Mouse (Mus musculus) hindbrain, embryonic 11.5 days (tissue): ENCODE measurements around the gene Tubb2b. TPM values are rescaled to one million over a fixed set of nuclear protein-coding genes. Genes with fewer than 3 reads are reported as not detected.

Source experiments
- ATAC-seq: fragments of 200-750 bp; cut with Nextera tagmentation; 2 replicates; pipeline ENCODE4 v1.8.0; 2017; ENCODE audit warnings: mild to moderate bottlenecking, moderate TSS enrichment, moderate library complexity; ENCODE audit not compliant: low FRiP score
- DNase-seq: peaks from one replicate; pipeline ENCODE4 v3.0.0-alpha.2; 2015; ENCODE audit warnings: low spot score
- H3K27ac ChIP-seq: fragments of 300-500 bp; sonication (generic); 2 replicates; pipeline ENCODE4 v1.5.1; 2014; ENCODE audit warnings: mild to moderate bottlenecking, low read depth, low read length
- H3K27me3 ChIP-seq: fragments of 300-500 bp; sonication (generic); 2 replicates; pipeline ENCODE4 v1.6.1; 2014; ENCODE audit warnings: mild to moderate bottlenecking, low read length, moderate library complexity, mixed read lengths; ENCODE audit not compliant: control insufficient read depth, insufficient read depth
- H3K36me3 ChIP-seq: fragments of 300-500 bp; sonication (generic); 2 replicates; pipeline ENCODE4 v1.6.1; 2014; ENCODE audit warnings: mild to moderate bottlenecking, low read length, moderate library complexity, mixed read lengths; ENCODE audit not compliant: control insufficient read depth, insufficient read depth
- H3K4me1 ChIP-seq: fragments of 300-500 bp; sonication (generic); replicated peaks from 2 replicates; pipeline ENCODE4 v1.6.1; 2014; ENCODE audit warnings: low read length, mixed read lengths; ENCODE audit not compliant: control insufficient read depth, insufficient read depth
- H3K4me2 ChIP-seq: fragments of 300-500 bp; sonication (generic); replicated peaks from 2 replicates; pipeline ENCODE4 v1.6.1; 2014; ENCODE audit warnings: mild to moderate bottlenecking, low read depth, low read length
- H3K4me3 ChIP-seq: fragments of 300-500 bp; sonication (generic); 2 replicates; pipeline ENCODE4 v1.5.1; 2014; ENCODE audit warnings: low read depth, low read length
- H3K9ac ChIP-seq: fragments of 300-500 bp; sonication (generic); 2 replicates; pipeline ENCODE4 v1.6.1; 2014; ENCODE audit warnings: low read depth, low read length
- H3K9me3 ChIP-seq: fragments of 300-500 bp; sonication (generic); 2 replicates; pipeline ENCODE4 v1.6.1; 2016; ENCODE audit warnings: low read length; ENCODE audit not compliant: control insufficient read depth
- WGBS: fragments of 180-500 bp; shearing (Covaris S2); extraction: QIAGEN DNeasy Blood & Tissue Kit; methylation state at CpG from one replicate; pipeline ENCODE4 v1.1.7; 2014; 5-methylcytosine and 5-hydroxymethylcytosine counted together
- polyA plus RNA-seq: library from polyadenylated mRNA; unstranded; fragments of >200 nt; fragmentation: Nextera tagmentation; extraction: Ambion mirVana; gene quantifications from 2 replicates; pipeline ENCODE4 v1.2.1, GENCODE M21; 2014

Gene Tubb2b
- polyA plus RNA-seq, 1 experiment from 2014 or later: 318 TPM

DNA sequence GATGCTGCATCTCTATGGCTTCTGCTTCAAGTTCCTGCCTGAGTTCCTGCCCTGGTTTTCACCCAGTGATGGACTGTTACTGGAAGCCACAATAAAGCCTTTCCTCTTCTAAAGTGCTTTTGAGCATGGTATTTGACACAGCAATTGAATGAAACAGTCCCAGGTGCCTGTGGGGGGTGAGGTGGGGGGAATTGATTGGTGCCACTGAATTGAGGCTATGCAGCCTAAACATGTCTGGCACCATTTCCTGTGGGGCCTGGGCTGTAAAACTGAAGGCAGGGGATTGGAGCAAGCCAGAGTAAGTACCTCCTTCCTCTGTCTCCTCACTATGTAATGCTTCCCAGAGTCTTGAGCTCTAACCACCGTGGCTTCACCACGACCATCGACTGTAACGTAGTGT, 15.6 kb downstream of the Tubb2b start:
- Histone ChIP-seq H3K27ac (no peak overlapping the region), H3K36me3 (no peaks in the 10 kb centered on the region), H3K9me3 (no peaks in the 10 kb centered on the region), H3K9ac (no peak overlapping the region), H3K27me3 (no peaks in the 10 kb centered on the region), H3K4me1 (no peaks in the 10 kb centered on the region), H3K4me2 (no peak overlapping the region), H3K4me3 (no peak overlapping the region)
- no peak for DNase-seq
- no peak for ATAC-seq
- WGBS: 90% methylated on average over 4 of the region's 4 CpGs

DNA sequence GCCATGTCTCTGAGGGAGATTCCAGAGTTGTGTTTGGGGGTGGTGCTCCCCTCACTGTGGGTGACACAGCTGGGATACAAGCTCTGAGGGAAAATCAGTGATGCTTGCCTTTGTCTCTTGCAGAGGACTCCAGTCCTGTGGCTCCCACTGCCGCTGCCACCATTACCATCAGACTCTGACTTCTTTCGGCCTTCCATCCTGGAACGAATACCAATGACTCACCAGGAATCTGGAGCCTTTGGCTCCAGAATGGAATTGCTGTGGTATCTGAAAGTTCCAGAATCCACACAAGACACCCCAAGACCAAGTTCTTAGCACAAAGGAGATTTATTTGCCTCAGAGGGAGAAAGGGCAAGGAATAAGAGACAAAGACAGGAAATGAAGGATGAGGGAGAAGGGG, 17.2 kb downstream of the Tubb2b start:
- Histone ChIP-seq H3K4me1 (no peaks in the 10 kb centered on the region), H3K27me3 (no peaks in the 10 kb centered on the region), H3K9me3 (no peaks in the 10 kb centered on the region), H3K4me2 (no peak overlapping the region), H3K4me3 (no peak overlapping the region), H3K27ac (no peak overlapping the region), H3K9ac (no peak overlapping the region), H3K36me3 (no peaks in the 10 kb centered on the region)
- 90% methylated on average over 3 of the region's 3 CpGs for WGBS
- DNase-seq: no peak
- ATAC-seq: no peak

DNA sequence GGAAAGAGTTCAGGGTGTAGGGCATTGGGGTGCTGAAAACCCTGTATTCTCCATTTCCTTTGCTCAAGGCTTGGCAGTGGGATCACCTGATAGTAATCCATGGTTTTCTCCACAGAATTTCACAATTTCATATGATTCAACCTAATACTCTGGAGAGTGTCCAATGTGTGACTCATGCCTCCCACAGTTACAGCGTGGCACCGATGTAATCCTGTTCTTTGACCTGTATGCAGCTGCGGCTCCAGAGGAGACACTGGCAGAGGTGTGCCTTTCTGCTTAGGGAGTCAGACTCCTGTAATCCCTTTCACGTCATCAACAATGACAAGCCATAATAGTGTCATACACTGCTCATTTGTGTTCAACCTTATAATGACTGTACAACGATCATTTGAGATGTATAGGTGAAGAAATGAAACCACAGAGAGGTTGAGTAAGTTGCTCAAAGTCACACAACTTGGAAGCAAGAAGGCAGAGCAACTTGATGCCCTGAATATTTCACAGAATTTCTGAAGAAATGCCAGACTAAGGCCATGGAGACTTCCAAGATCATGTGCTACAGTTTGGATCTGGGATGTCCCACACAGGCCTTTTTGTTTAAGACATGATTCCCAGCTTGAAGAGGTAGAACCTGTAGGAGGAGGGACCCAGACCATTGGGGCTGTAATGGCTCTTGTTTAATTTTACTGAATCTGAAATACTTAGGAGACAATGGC, 17.7 kb downstream of the Tubb2b start:
- no peak overlapping the region for H3K4me2 ChIP-seq
- H3K9me3 ChIP-seq: no peaks in the 10 kb centered on the region
- H3K36me3 ChIP-seq: no peaks in the 10 kb centered on the region
- ATAC-seq (no peak), DNase-seq (no peak)
- 90% methylated on average over 5 of the region's 5 CpGs for WGBS
- no peak overlapping the region for H3K4me3 ChIP-seq
- H3K4me1 ChIP-seq: no peaks in the 10 kb centered on the region
- H3K27me3 ChIP-seq: no peaks in the 10 kb centered on the region
- H3K27ac ChIP-seq: no peak overlapping the region
- no peak overlapping the region for H3K9ac ChIP-seq

DNA sequence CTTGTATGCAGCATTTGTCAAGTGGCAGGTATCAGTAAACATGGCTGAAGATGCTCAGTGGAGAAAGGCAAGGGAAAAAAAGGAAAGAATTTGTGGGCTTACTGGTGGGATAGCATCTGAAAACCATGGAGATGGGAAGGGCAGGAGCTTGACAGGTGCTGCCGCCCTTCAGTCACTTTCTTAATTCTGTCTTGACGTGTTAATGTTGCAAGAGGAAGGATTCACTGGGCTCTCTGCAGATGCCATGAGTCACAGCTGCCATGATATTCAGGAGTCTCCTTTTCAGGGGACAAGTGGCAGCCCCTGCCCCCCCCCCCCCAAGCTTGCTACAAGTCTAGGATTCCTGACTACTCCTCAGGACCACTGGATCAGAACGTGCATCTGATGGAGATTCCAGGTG, 18.4 kb downstream of the Tubb2b start:
- H3K27me3 ChIP-seq: no peaks in the 10 kb centered on the region

DNA sequence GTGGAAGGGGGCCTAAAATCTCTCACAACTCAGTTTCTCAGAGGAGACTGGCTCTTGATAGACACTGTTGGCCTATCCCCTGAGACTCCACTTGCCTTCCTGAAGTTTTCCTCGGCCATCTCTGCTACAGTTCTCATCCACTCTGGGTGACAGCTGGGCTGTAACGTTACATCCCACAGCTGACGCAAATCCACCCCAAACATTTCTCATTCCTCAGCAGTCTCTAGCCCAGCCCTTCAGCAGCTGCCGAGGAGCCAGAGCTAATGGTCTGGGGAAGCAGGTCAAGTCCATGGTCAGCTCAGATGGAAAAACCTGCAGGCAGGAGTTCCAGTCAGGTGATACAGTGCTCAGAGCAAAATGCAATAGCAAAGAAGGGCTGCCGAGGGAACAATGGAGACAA, 19.2 kb downstream of the Tubb2b start:
- Histone ChIP-seq H3K9ac (no peak overlapping the region), H3K4me3 (no peak overlapping the region), H3K4me1 (no peaks in the 10 kb centered on the region), H3K9me3 (no peaks in the 10 kb centered on the region), H3K27me3 (no peaks in the 10 kb centered on the region), H3K27ac (no peak overlapping the region), H3K4me2 (no peak overlapping the region), H3K36me3 (no peaks in the 10 kb centered on the region)
- no peak for DNase-seq
- 76% methylated on average over 5 of the region's 5 CpGs for WGBS
- ATAC-seq: no peak

More for the DNA sequence above, 18.4 kb downstream of the Tubb2b start:
- Histone ChIP-seq H3K36me3 (no peaks in the 10 kb centered on the region), H3K4me2 (no peak overlapping the region), H3K9ac (no peak overlapping the region), H3K9me3 (no peaks in the 10 kb centered on the region), H3K4me1 (no peaks in the 10 kb centered on the region), H3K27ac (no peak overlapping the region), H3K4me3 (no peak overlapping the region)
- no peak for ATAC-seq
- no peak for DNase-seq
- WGBS: 82% methylated on average over 3 of the region's 3 CpGs

DNA sequence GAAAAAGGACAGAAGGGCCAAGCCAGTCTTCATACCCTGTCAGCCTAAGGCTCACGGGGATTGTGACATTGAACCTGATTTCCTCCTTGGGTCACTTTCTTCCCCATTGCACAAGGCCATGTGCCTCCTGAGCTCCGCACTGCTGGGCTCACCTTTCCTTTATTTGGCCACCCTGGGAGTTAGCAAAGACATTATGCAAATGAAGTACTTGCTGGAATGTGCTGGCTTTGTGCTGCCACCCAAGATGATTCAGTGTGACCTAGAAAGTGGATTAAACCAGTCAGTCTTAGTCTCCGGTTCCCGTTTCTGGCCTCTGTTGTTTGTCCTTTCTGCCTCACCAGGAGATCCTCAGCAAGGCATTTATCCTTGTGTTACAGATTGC, 20.6 kb downstream of the Tubb2b start:
- WGBS: 44% methylated on average over 4 of the region's 4 CpGs

DNA sequence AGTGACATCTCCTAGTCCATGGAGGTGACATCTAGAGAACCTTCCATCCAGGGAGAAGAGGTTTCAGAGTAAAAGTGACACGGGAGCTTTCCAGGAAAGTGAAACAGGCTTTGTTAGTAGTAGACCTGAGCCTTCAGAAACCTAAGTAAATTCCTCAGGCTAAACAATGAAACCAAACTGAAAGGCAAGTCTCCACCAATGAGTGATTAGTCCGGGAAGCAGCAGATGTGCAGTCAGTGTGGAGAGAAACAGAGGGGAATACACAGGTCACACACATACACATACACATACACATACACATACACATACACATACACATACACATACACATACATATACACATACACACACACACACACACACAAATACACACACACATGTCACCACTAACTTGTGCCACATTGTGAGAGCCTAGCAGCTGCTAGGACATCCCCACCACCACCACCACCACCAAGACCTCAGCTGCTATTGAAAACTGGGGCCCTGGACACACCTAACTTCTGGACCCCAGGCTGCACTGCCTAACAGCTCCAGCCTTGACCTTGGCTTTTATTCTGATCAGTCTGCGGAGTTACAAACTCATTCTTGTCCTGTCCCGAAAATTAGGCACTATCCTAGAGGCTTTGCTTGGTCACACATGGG, 21.1 kb downstream of the Tubb2b start:
- Histone ChIP-seq H3K36me3 (no peaks in the 10 kb centered on the region), H3K4me2 (no peak overlapping the region), H3K4me1 (no peaks in the 10 kb centered on the region), H3K27me3 (no peaks in the 10 kb centered on the region), H3K27ac (no peak overlapping the region), H3K4me3 (no peak overlapping the region), H3K9ac (no peak overlapping the region), H3K9me3 (no peaks in the 10 kb centered on the region)
- WGBS: 75% methylated on average over 4 of the region's 4 CpGs
- no peak for ATAC-seq
- DNase-seq: no peak

More for the DNA sequence above, 20.6 kb downstream of the Tubb2b start:
- no peak overlapping the region for H3K27ac ChIP-seq
- H3K36me3 ChIP-seq: no peaks in the 10 kb centered on the region
- no peaks in the 10 kb centered on the region for H3K27me3 ChIP-seq
- DNase-seq (no peak), ATAC-seq (no peak)
- H3K9me3 ChIP-seq: no peaks in the 10 kb centered on the region
- no peak overlapping the region for H3K9ac ChIP-seq
- H3K4me3 ChIP-seq: no peak overlapping the region
- no peaks in the 10 kb centered on the region for H3K4me1 ChIP-seq
- H3K4me2 ChIP-seq: no peak overlapping the region

DNA sequence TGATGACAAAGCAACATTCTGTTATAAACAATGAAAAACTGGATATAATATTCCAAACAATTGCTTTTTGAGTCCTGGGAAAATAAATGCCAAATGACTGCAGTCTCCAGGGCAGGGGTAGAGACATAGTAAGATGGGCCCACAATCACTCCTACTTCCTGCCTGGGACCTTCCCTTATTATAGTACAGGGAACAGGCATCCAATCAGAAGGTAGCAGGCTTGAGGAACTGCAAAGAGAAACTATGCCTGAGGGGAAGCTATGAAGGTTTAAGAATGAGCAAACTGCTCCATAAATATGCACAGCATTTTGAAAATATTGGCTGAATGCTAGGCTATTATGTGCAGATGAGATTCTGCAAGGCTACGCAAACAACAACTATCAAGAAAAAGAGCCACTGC, 23.3 kb downstream of the Tubb2b start:
- Histone ChIP-seq H3K36me3 (no peaks in the 10 kb centered on the region), H3K4me2 (no peak overlapping the region), H3K4me1 (no peaks in the 10 kb centered on the region), H3K9ac (no peak overlapping the region), H3K27ac (no peak overlapping the region), H3K9me3 (no peaks in the 10 kb centered on the region), H3K4me3 (no peak overlapping the region), H3K27me3 (no peaks in the 10 kb centered on the region)
- DNase-seq (no peak), ATAC-seq (no peak)
- WGBS: 96% methylated on average over 1 of the region's 1 CpGs

DNA sequence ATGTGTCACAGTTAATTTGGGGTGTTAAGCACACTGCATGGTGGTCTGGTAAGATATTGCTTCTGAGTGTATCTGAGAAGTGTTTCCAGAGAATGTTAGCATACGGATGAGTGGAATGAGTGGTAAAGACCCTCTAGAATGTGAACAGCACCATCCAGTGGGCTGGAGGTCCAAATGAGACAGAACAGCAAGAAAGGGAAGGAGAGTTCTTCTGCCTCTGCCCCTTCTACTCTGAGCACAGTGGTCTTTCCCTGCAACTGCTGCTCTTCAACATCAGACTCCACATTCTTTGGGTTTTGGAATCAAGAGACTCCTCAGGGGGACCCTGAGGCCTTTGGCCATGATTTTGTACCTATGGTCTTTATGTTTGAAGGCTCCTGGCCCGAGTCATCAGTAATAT, 24.0 kb downstream of the Tubb2b start:
- Histone ChIP-seq H3K4me2 (no peak overlapping the region), H3K9me3 (no peaks in the 10 kb centered on the region), H3K27me3 (no peaks in the 10 kb centered on the region), H3K4me3 (no peak overlapping the region), H3K9ac (no peak overlapping the region), H3K27ac (no peak overlapping the region), H3K4me1 (no peaks in the 10 kb centered on the region), H3K36me3 (no peaks in the 10 kb centered on the region)
- WGBS: 74% methylated on average over 2 of the region's 2 CpGs
- DNase-seq: no peak
- no peak for ATAC-seq
